Mouse (Mus musculus): ENCODE data around the gene Eif3k.

DNA sequence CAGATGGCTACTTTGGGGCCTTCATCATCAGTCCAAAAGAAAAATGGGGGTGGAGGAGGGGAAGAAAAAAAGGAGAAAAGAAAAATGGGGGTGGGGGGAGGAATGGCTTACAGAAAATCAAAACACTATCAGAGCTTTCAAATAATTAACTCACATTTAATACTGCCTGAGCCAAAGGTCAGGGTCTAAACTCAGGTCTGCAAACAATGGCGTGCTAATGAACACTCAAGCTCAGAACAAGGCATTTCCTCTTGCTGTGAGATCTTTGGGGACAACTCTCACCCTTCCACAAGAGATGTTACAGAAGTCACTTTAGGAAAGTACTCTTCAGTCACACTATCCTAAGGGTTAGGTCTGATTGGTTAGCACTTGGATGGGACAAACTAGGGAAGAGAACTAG is 22.9 kb downstream of the Eif3k start:
- TF ChIP-seq CTCF (IDR thresholded peaks at IDR 0.05; ENCODE audit: low read depth, low read length) (no peak), POLR2A (IDR thresholded peaks at IDR 0.05; ENCODE audit: borderline replicate concordance, low read depth, low read length) (no peak)

Data from bone marrow macrophage, adult 2 months (primary cell).